Mouse (Mus musculus) MEL (cell line): ENCODE data around the gene Siae. TPM values are rescaled to one million over a fixed set of nuclear protein-coding genes. Genes with fewer than 3 reads are reported as not detected.

ENCODE experiments used
- DNase-seq: peaks from one replicate; pipeline ENCODE4 v3.0.0; 2011; ENCODE audit warnings: low read depth, low spot score
- H3K27ac ChIP-seq: 2 replicates; pipeline ENCODE4 v1.5.1; 2012; ENCODE audit warnings: low read depth, mild to moderate bottlenecking, control low read depth, low read length, moderate library complexity; ENCODE audit not compliant: control insufficient read depth
- H3K27me3 ChIP-seq, 2 experiments: fragments of 150-350 bp in 1 of 2; sonication (generic) in 1 of 2; 2 replicates each; pipeline ENCODE4 v1.6.1; 2012; ENCODE audit warnings: low read length in 2 of 2, mild to moderate bottlenecking in 2 of 2, improper control_type of control experiment in 1 of 2, moderate library complexity in 1 of 2; ENCODE audit not compliant: insufficient read depth in 2 of 2, control insufficient read depth in 1 of 2
- H3K36me3 ChIP-seq, 2 experiments: 2 replicates each; pipeline ENCODE4 v1.6.1; 2012 to 2014; ENCODE audit warnings: low read length in 2 of 2, improper control_type of control experiment in 1 of 2, inconsistent platforms in 1 of 2, mild to moderate bottlenecking in 1 of 2; ENCODE audit not compliant: insufficient read depth in 2 of 2, control insufficient read depth in 1 of 2
- H3K4me1 ChIP-seq, 2 experiments: fragments of 150-350 bp in 1 of 2; sonication (generic) in 1 of 2; 2 replicates each; pipeline ENCODE4 v1.6.1; 2012; ENCODE audit warnings: low read length in 2 of 2, improper control_type of control experiment in 1 of 2, mild to moderate bottlenecking in 1 of 2; ENCODE audit not compliant: insufficient read depth in 2 of 2, control insufficient read depth in 1 of 2
- H3K4me3 ChIP-seq, 2 experiments: fragments of 150-350 bp in 1 of 2; sonication (generic) in 1 of 2; 2 replicates each; pipeline ENCODE4 v1.5.1; 2012; ENCODE audit warnings: low read depth in 2 of 2, low read length in 2 of 2, mild to moderate bottlenecking in 2 of 2, moderate library complexity in 2 of 2, control low read depth in 1 of 2, improper control_type of control experiment in 1 of 2; ENCODE audit not compliant: control insufficient read depth in 1 of 2, insufficient read depth in 1 of 2
- H3K79me2 ChIP-seq: 2 replicates; pipeline ENCODE4 v1.6.1; 2012; ENCODE audit warnings: mild to moderate bottlenecking, low read length, moderate library complexity; ENCODE audit not compliant: control insufficient read depth, poor library complexity, insufficient read depth
- H3K9ac ChIP-seq: 2 replicates; pipeline ENCODE4 v1.6.1; 2012; ENCODE audit warnings: low read depth, mild to moderate bottlenecking, control low read depth, low read length, moderate library complexity; ENCODE audit not compliant: control insufficient read depth, poor library complexity, severe bottlenecking
- H3K9me3 ChIP-seq: fragments of 150-350 bp; sonication (generic); replicated peaks from 2 replicates; pipeline ENCODE4 v1.6.1; 2012; ENCODE audit warnings: mild to moderate bottlenecking, low read length, improper control_type of control experiment, moderate library complexity; ENCODE audit not compliant: insufficient read depth
- BHLHE40 ChIP-seq: IDR thresholded peaks from 2 replicates; pipeline ENCODE4 v1.6.1; 2012; ENCODE audit warnings: low read depth, mild to moderate bottlenecking, inconsistent platforms, low read length, improper control_type of control experiment, borderline replicate concordance
- CHD2 ChIP-seq: IDR thresholded peaks from 2 replicates; pipeline ENCODE4 v1.6.1; 2011; ENCODE audit warnings: low read length, improper control_type of control experiment
- CTCF ChIP-seq, 3 experiments: IDR thresholded peaks in 2 of 3; conservative IDR thresholded peaks in 1 of 3; 2 replicates each; pipeline ENCODE4 v1.5.1; 2011 to 2012; ENCODE audit warnings: low read length in 3 of 3, low read depth in 2 of 3, mild to moderate bottlenecking in 2 of 3, improper control_type of control experiment in 1 of 3, inconsistent platforms in 1 of 3, mixed read lengths in 1 of 3, moderate library complexity in 1 of 3; ENCODE audit not compliant: control insufficient read depth in 1 of 3, insufficient read depth in 1 of 3, poor library complexity in 1 of 3, severe bottlenecking in 1 of 3
- EP300 ChIP-seq, 2 experiments: IDR thresholded peaks; 2 replicates each; pipeline ENCODE4 v1.6.1; 2011; ENCODE audit warnings: improper control_type of control experiment in 2 of 2, low read length in 2 of 2, low read depth in 1 of 2, mild to moderate bottlenecking in 1 of 2
- GABPA ChIP-seq: IDR thresholded peaks from 2 replicates; pipeline ENCODE4 v1.6.1; 2012; ENCODE audit warnings: low read depth, mild to moderate bottlenecking, inconsistent platforms, low read length, improper control_type of control experiment, moderate library complexity
- GATA1 ChIP-seq: IDR thresholded peaks from 2 replicates; pipeline ENCODE4 v1.6.1; 2011; ENCODE audit warnings: low read depth, low read length, improper control_type of control experiment
- JUND ChIP-seq: IDR thresholded peaks from 2 replicates; pipeline ENCODE4 v1.6.1; 2011; ENCODE audit warnings: low read depth, mild to moderate bottlenecking, improper control_type of control experiment, low read length
- MAFK ChIP-seq: IDR thresholded peaks from 2 replicates; pipeline ENCODE4 v1.6.1; 2011; ENCODE audit warnings: low read depth, mild to moderate bottlenecking, low read length, improper control_type of control experiment, borderline replicate concordance
- MAZ ChIP-seq: IDR thresholded peaks from 2 replicates; pipeline ENCODE4 v1.6.1; 2012; ENCODE audit warnings: low read depth, mild to moderate bottlenecking, inconsistent platforms, low read length, improper control_type of control experiment
- MXI1 ChIP-seq: IDR thresholded peaks from 2 replicates; pipeline ENCODE4 v1.6.1; 2011; ENCODE audit warnings: mild to moderate bottlenecking, low read depth, low read length, improper control_type of control experiment
- NELFE ChIP-seq: IDR thresholded peaks from 2 replicates; pipeline ENCODE4 v1.6.1; 2011; ENCODE audit warnings: low read depth, low read length, improper control_type of control experiment
- NRF1 ChIP-seq: IDR thresholded peaks from 2 replicates; pipeline ENCODE4 v1.6.1; 2014; ENCODE audit warnings: low read depth, mild to moderate bottlenecking, inconsistent platforms, low read length, improper control_type of control experiment, moderate library complexity; ENCODE audit not compliant: poor library complexity, insufficient read depth, severe bottlenecking
- POLR2A ChIP-seq, 2 experiments: IDR thresholded peaks; 2 replicates each; pipeline ENCODE4 v1.6.1; 2011 to 2012; ENCODE audit warnings: low read length in 2 of 2, mild to moderate bottlenecking in 2 of 2, control low read depth in 1 of 2, improper control_type of control experiment in 1 of 2, low read depth in 1 of 2, moderate library complexity in 1 of 2; ENCODE audit not compliant: control insufficient read depth in 1 of 2, insufficient read depth in 1 of 2, poor library complexity in 1 of 2
- POLR2AphosphoS2 ChIP-seq: IDR thresholded peaks from 2 replicates; pipeline ENCODE4 v1.6.1; 2011; ENCODE audit warnings: low read length, improper control_type of control experiment
- POLR2AphosphoS5 ChIP-seq: IDR thresholded peaks from 2 replicates; pipeline ENCODE4 v1.6.1; 2012; ENCODE audit warnings: low read depth, borderline replicate concordance, mild to moderate bottlenecking, inconsistent platforms, low read length, moderate library complexity, mixed read lengths
- RCOR1 ChIP-seq: IDR thresholded peaks from 2 replicates; pipeline ENCODE4 v1.6.1; 2012; ENCODE audit warnings: low read depth, mild to moderate bottlenecking, inconsistent platforms, low read length, improper control_type of control experiment
- SIN3A ChIP-seq: IDR thresholded peaks from 2 replicates; pipeline ENCODE4 v1.6.1; 2012; ENCODE audit warnings: low read length, improper control_type of control experiment, inconsistent platforms
- SMC3 ChIP-seq: IDR thresholded peaks from 2 replicates; pipeline ENCODE4 v1.6.1; 2011; ENCODE audit warnings: low read depth, low read length, improper control_type of control experiment
- TBP ChIP-seq: IDR thresholded peaks from 2 replicates; pipeline ENCODE4 v1.8.0; 2011; ENCODE audit warnings: low read depth, low read length, improper control_type of control experiment
- TCF12 ChIP-seq: IDR thresholded peaks from 2 replicates; pipeline ENCODE4 v1.6.1; 2014; ENCODE audit warnings: low read depth, mild to moderate bottlenecking, inconsistent platforms, low read length, improper control_type of control experiment, moderate library complexity
- ZC3H11A ChIP-seq: IDR thresholded peaks from 2 replicates; pipeline ENCODE4 v1.6.1; 2012; ENCODE audit warnings: low read depth, mild to moderate bottlenecking, inconsistent platforms, low read length, improper control_type of control experiment
- ZMIZ1 ChIP-seq: IDR thresholded peaks from 2 replicates; pipeline ENCODE4 v1.6.1; 2012; ENCODE audit warnings: low read depth, mild to moderate bottlenecking, inconsistent platforms, low read length, improper control_type of control experiment, moderate library complexity
- ZNF384 ChIP-seq: IDR thresholded peaks from 2 replicates; pipeline ENCODE4 v1.6.1; 2012; ENCODE audit warnings: low read depth, mild to moderate bottlenecking, inconsistent platforms, low read length, improper control_type of control experiment
- polyA plus RNA-seq, 2 experiments: library from polyadenylated mRNA; stranded (reverse) in 1 of 2; unstranded in 1 of 2; fragments of >175 nt in 1 of 2; fragments of >200 nt in 1 of 2; gene quantifications; 2 replicates each; pipeline versions ENCODE4 v1.2.1 to v1.2.4; 2012; ENCODE audit warnings: low replicate concordance in 2 of 2, low read depth in 1 of 2; ENCODE audit not compliant: insufficient read length in 2 of 2, insufficient read depth in 1 of 2, missing spikeins in 1 of 2
- total RNA-seq: library from RNA; depleted of rRNA; stranded (reverse); fragments of 300-350 nt; gene quantifications from 2 replicates; pipeline ENCODE4 v1.2.3, GENCODE M21; 2012

Siae gene
- total and polyA plus RNA-seq, 3 experiments, result 4.9 to 9.2 TPM; not detected in 1

- H3K9ac ChIP-seq, result no peak overlapping the region
- no peaks in the 10 kb centered on the region for H3K4me1 ChIP-seq
- no peak overlapping the region for H3K4me3 ChIP-seq
- no peaks in the 10 kb centered on the region for H3K79me2 ChIP-seq
- no peaks in the 10 kb centered on the region for H3K36me3 ChIP-seq
- no peak for TF ChIP-seq SMC3
- TF ChIP-seq RCOR1, result no peak
- TF ChIP-seq ZMIZ1, result no peak
- no peak for TF ChIP-seq ZC3H11A
- no peak for TF ChIP-seq BHLHE40
- TF ChIP-seq NRF1, result no peak
- TF ChIP-seq TCF12, result no peak
- TF ChIP-seq NELFE, result no peak
- TF ChIP-seq POLR2A (IDR thresholded peaks at IDR 0.05; ENCODE audit: control insufficient read depth in 1 of 2, insufficient read depth in 1 of 2, low read depth in 1 of 2, low read length in 2 of 2, poor library complexity in 1 of 2), result no peak
- no peak for TF ChIP-seq JUND
- no peak for TF ChIP-seq TBP
- TF ChIP-seq CHD2, result no peak
- TF ChIP-seq GATA1, result no peak
- TF ChIP-seq SIN3A, result no peak
- TF ChIP-seq, all 39 proteins: peak for 0
- no peak for DNase-seq
- H3K27ac ChIP-seq, result no peak overlapping the region
- H3K9me3 ChIP-seq, result no peaks in the 10 kb centered on the region
- no peaks in the 10 kb centered on the region; a peak in 1 of 4 replicates for H3K27me3 ChIP-seq
Measured at GRCm38 (mm10) chr9:37540226-37540625, 15.3 kb upstream of the Siae start.

GRCm38 (mm10) chr9:37540701-37541575 lies 14.6 kb upstream of the Siae start:
- Histone ChIP-seq H3K27ac (no peak overlapping the region), H3K4me3 (no peak overlapping the region), H3K79me2 (no peaks in the 10 kb centered on the region), H3K9me3 (no peaks in the 10 kb centered on the region), H3K9ac (no peak overlapping the region), H3K4me1 (no peaks in the 10 kb centered on the region), H3K36me3 (no peaks in the 10 kb centered on the region), H3K27me3 (no peaks in the 10 kb centered on the region; a peak in 1 of 4 replicates)
- TF ChIP-seq POLR2AphosphoS5 (no peak), NRF1 (no peak), MXI1 (no peak), GABPA (no peak), ZNF384 (no peak), NELFE (no peak), MAZ (no peak), POLR2AphosphoS2 (no peak), EP300 (IDR thresholded peaks at IDR 0.05; ENCODE audit: low read depth in 1 of 2, low read length in 2 of 2) (no peak), SMC3 (no peak), JUND (no peak), TCF12 (no peak), CTCF (IDR thresholded peaks at IDR 0.05 in 2 of 3, conservative IDR thresholded peaks at IDR 0.05 in 1 of 3; ENCODE audit: control insufficient read depth in 1 of 3, insufficient read depth in 1 of 3, low read depth in 2 of 3, low read length in 3 of 3, poor library complexity in 1 of 3, severe bottlenecking in 1 of 3) (no peak), POLR2A (IDR thresholded peaks at IDR 0.05; ENCODE audit: control insufficient read depth in 1 of 2, insufficient read depth in 1 of 2, low read depth in 1 of 2, low read length in 2 of 2, poor library complexity in 1 of 2) (no peak), MAFK (no peak)
- DNase-seq, result no peak
